Mouse (Mus musculus): ENCODE data around the gene Sf1. TPM values are rescaled to one million over a fixed set of nuclear protein-coding genes. Genes with fewer than 3 reads are reported as not detected.

Gene Sf1
- total and polyA plus RNA-seq, 2 experiments from 2014 or later, result 70.5 to 95.5 TPM

DNA sequence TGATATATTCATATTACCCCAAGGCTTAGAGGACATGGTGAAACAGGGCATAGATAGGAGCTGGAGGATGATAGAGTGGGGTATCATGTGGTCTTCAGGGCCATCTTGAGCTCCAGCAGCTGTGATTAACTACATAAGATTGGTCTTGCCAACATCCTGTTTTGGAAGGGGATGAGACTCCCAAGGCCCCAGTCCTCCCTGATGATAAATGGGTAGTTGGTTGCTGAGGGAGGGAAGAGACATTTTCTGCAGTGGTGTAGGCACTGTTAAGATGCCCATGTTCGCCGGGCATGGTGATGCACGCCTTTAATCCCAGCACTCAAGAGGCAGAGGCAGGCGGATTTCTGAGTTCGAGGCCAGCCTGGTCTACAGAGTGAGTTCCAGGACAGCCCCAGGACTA, 17.7 kb downstream of the Sf1 start:
- no peak for TF ChIP-seq CTCF (IDR thresholded peaks at IDR 0.05)
- no peak overlapping the region for H3K4me3 ChIP-seq (ENCODE audit: low read depth, low read length)
- no peak overlapping the region for H3K9ac ChIP-seq (replicated peaks; ENCODE audit: low read length, poor library complexity, severe bottlenecking)
- no peak for ATAC-seq (ENCODE audit: low FRiP score)
- no peak overlapping the region for H3K27ac ChIP-seq (ENCODE audit: low read depth, low read length)
- peaks cover 21% of the 10 kb centered on the region for H3K36me3 ChIP-seq (ENCODE audit: insufficient read depth, low read length)
- H3K4me1 ChIP-seq (ENCODE audit: insufficient read depth, low read length), result no peaks in the 10 kb centered on the region
- WGBS, result 99% methylated on average over 5 of the region's 5 CpGs
- H3K27me3 ChIP-seq (ENCODE audit: insufficient read depth, low read length), result no peaks in the 10 kb centered on the region
- H3K9me3 ChIP-seq (ENCODE audit: low read length), result no peaks in the 10 kb centered on the region
- no peak overlapping the region for H3K4me2 ChIP-seq (ENCODE audit: low read depth, low read length, poor library complexity, severe bottlenecking)
- DNase-seq (ENCODE audit: low spot score), result no peak

DNA sequence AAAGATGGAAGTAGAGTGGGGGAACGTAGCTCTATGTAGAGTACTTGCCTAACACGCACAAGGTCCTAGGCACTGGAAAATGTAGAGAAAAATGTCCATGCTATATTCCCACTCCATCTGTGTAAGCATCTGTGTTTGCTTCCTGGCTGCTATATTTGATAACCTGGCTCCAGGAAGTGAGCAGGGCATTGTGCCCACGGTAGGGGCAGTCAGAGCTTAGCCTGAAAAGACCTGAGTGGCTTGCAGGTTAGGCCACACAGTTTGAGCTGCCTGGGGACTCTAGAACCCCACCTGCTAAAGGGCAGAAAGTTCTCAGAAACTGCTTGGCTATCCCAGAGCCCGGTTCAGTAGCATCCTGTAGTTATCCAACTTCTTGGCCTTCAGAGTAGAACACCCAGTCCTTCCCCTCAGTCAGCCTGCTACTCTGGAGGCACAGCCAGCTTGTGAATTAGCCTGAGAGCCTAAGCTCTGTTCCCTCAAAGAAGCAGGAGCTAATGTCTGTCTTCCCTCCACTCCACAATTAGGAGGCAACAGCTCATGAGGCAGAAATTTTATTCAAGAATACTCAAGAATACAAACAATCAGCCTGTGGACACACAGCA, 18.9 kb downstream of the Sf1 start:
- H3K27me3 ChIP-seq (ENCODE audit: insufficient read depth, low read length), result no peaks in the 10 kb centered on the region
- no peaks in the 10 kb centered on the region for H3K4me1 ChIP-seq (ENCODE audit: insufficient read depth, low read length)
- H3K9ac ChIP-seq (replicated peaks; ENCODE audit: low read length, poor library complexity, severe bottlenecking), result no peak overlapping the region
- DNase-seq (ENCODE audit: low spot score), result no peak
- 88% methylated on average over 4 of the region's 4 CpGs for WGBS
- H3K27ac ChIP-seq (ENCODE audit: low read depth, low read length), result no peak overlapping the region
- no peak for ATAC-seq (ENCODE audit: low FRiP score)
- H3K36me3 ChIP-seq (ENCODE audit: insufficient read depth, low read length), result peaks cover 11% of the 10 kb centered on the region
- no peak overlapping the region for H3K4me3 ChIP-seq (ENCODE audit: low read depth, low read length)
- no peaks in the 10 kb centered on the region for H3K9me3 ChIP-seq (ENCODE audit: low read length)
- no peak overlapping the region for H3K4me2 ChIP-seq (ENCODE audit: low read depth, low read length, poor library complexity, severe bottlenecking)
- TF ChIP-seq CTCF (IDR thresholded peaks at IDR 0.05), result no peak

DNA sequence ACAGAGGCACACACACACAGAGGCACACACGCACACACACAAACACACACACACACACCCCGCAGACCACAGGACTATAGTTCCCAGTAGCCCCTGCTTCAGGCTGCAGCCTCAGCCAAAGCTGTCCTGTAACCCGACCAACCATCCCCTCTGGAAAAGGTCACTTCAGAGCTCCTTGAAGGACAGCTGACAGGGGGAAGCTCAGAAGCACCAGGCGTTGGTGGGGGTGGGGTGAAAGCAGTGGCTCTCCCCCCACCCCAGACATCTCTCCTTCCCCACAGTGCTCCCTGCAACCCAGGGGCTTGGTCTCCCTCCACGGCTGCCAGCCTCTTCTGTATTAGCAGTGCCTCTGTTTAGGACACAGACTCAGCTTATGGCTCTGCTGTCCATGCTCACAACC, 20.0 kb downstream of the Sf1 start:
- no peak overlapping the region for H3K4me2 ChIP-seq (ENCODE audit: low read depth, low read length, poor library complexity, severe bottlenecking)
- no peak for TF ChIP-seq CTCF (IDR thresholded peaks at IDR 0.05)
- DNase-seq (ENCODE audit: low spot score), result no peak
- no peak for ATAC-seq (ENCODE audit: low FRiP score)
- no peak overlapping the region for H3K9ac ChIP-seq (replicated peaks; ENCODE audit: low read length, poor library complexity, severe bottlenecking)
- H3K27ac ChIP-seq (ENCODE audit: low read depth, low read length), result no peak overlapping the region
- WGBS, result 45% methylated on average over 5 of the region's 5 CpGs
- no peak overlapping the region for H3K4me3 ChIP-seq (ENCODE audit: low read depth, low read length)
- H3K4me1 ChIP-seq (ENCODE audit: insufficient read depth, low read length), result no peaks in the 10 kb centered on the region
- H3K9me3 ChIP-seq (ENCODE audit: low read length), result no peaks in the 10 kb centered on the region
- H3K27me3 ChIP-seq (ENCODE audit: insufficient read depth, low read length), result no peaks in the 10 kb centered on the region
- peaks cover 4% of the 10 kb centered on the region; the same call in 1 of the 2 replicates for H3K36me3 ChIP-seq (ENCODE audit: insufficient read depth, low read length)

DNA sequence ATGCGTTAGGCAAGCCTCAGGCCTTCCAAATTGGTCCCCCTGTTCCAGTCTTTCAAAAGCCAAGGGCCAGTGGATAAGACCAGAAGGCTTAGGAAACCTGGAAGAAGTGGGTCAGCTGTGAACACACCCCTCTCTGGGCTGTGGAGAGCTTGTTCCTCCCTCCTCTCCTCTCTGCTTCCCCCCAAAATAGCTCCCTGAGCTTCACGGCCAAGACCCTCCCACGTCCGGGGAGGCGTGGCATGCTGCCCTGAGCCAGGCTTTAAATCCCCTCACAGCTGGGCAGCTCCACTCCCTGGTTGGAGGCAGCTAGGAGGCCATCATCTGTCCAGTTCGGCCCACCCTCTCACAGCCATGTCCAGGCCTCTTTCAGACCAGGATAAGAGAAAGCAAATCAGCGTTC, 20.6 kb downstream of the Sf1 start, which contains the start of gene Pygm:
Gene Pygm, plus strand, starts transcription at position 272 of the 400 bp plus-strand sequence.
- H3K9me3 ChIP-seq (ENCODE audit: low read length), result no peaks in the 10 kb centered on the region
- 0 out of 2 replicates have a peak, but pooled peaks cover under 1% of the 10 kb centered on the region for H3K4me1 ChIP-seq (ENCODE audit: insufficient read depth, low read length)
- 10% methylated on average over 7 of the region's 7 CpGs for WGBS
- ATAC-seq (ENCODE audit: low FRiP score) (0 out of 2 replicates have a peak, but pooled peaks have one; percentile 31), DNase-seq (ENCODE audit: low spot score) (peak; percentile 28)
- no peak within 1 kb of the TSS for H3K9ac ChIP-seq (replicated peaks; ENCODE audit: low read length, poor library complexity, severe bottlenecking)
- H3K4me2 ChIP-seq (ENCODE audit: low read depth, low read length, poor library complexity, severe bottlenecking), result no peak within 1 kb of the TSS
- no peak for TF ChIP-seq CTCF (IDR thresholded peaks at IDR 0.05)
- 0 out of 2 replicates have a peak, but pooled peaks cover 4% of the 10 kb centered on the region for H3K36me3 ChIP-seq (ENCODE audit: insufficient read depth, low read length)
- H3K27ac ChIP-seq (ENCODE audit: low read depth, low read length), result 0 out of 2 replicates have a peak within 1 kb of the TSS, but pooled peaks have one; percentile 12
- no peak within 1 kb of the TSS for H3K4me3 ChIP-seq (ENCODE audit: low read depth, low read length)
- no peaks in the 10 kb centered on the region for H3K27me3 ChIP-seq (ENCODE audit: insufficient read depth, low read length)

DNA sequence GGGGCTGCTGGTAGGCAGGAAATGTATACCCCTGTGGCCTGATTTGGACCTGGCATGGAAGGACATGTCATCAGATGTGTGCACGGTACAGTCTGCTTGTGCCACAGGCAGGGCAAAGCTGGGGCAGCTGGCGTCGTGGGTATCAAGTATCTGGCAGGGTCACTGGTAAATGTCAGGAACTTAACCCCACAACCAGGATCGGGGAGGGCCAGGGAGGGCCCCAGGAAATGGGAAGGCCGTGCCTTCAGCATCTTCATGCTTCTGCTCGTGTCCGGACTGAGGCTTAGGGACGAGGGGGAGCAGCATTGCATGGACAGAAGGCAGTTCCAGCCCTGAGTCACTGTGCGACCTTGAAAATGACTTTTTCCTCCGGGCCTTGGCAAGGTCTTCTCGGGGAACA, 21.5 kb downstream of the Sf1 start:
- Histone ChIP-seq H3K9ac (replicated peaks; ENCODE audit: low read length, poor library complexity, severe bottlenecking) (no peak overlapping the region), H3K9me3 (ENCODE audit: low read length) (no peaks in the 10 kb centered on the region), H3K4me3 (ENCODE audit: low read depth, low read length) (no peak overlapping the region), H3K27ac (ENCODE audit: low read depth, low read length) (no peak overlapping the region), H3K4me2 (ENCODE audit: low read depth, low read length, poor library complexity, severe bottlenecking) (no peak overlapping the region), H3K27me3 (ENCODE audit: insufficient read depth, low read length) (no peaks in the 10 kb centered on the region), H3K4me1 (ENCODE audit: insufficient read depth, low read length) (peaks cover 4% of the 10 kb centered on the region; the same call in 1 of the 2 replicates), H3K36me3 (ENCODE audit: insufficient read depth, low read length) (0 out of 2 replicates have a peak, but pooled peaks cover 4% of the 10 kb centered on the region)
- TF ChIP-seq CTCF (IDR thresholded peaks at IDR 0.05), result no peak
- ATAC-seq (ENCODE audit: low FRiP score) (no peak), DNase-seq (ENCODE audit: low spot score) (no peak)
- 80% methylated on average over 11 of the region's 11 CpGs for WGBS

DNA sequence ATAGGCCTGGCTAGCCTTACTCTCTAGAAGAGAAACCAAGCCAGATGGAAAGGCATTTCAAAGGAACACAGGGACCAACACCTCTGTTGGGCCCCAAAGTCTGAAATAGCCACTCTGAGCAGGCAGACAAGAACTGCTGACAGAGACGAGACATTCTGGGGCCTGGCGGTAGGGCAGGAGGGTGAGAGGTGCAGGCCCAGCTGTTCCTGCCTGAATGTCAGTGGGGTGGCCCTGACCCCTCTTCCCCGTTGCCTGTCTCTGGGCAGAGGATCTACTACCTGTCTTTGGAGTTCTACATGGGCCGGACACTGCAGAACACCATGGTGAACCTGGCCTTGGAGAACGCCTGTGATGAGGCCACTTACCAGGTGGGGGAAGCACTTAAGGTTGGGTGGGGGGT, 21.9 kb downstream of the Sf1 start:
- Histone ChIP-seq H3K36me3 (ENCODE audit: insufficient read depth, low read length) (0 out of 2 replicates have a peak, but pooled peaks cover 4% of the 10 kb centered on the region), H3K27ac (ENCODE audit: low read depth, low read length) (no peak overlapping the region), H3K9ac (replicated peaks; ENCODE audit: low read length, poor library complexity, severe bottlenecking) (no peak overlapping the region), H3K4me1 (ENCODE audit: insufficient read depth, low read length) (peaks cover 4% of the 10 kb centered on the region; the same call in 1 of the 2 replicates), H3K27me3 (ENCODE audit: insufficient read depth, low read length) (no peaks in the 10 kb centered on the region), H3K4me2 (ENCODE audit: low read depth, low read length, poor library complexity, severe bottlenecking) (no peak overlapping the region), H3K4me3 (ENCODE audit: low read depth, low read length) (no peak overlapping the region), H3K9me3 (ENCODE audit: low read length) (no peaks in the 10 kb centered on the region)
- TF ChIP-seq CTCF (IDR thresholded peaks at IDR 0.05), result no peak
- ATAC-seq (ENCODE audit: low FRiP score) (no peak), DNase-seq (ENCODE audit: low spot score) (no peak)
- 79% methylated on average over 5 of the region's 5 CpGs for WGBS

All from midbrain, postnatal 0 days (tissue).